Mouse (Mus musculus) lung, postnatal 10 days (tissue): ENCODE data around the gene Hdac10.

ENCODE experiments used
- DNase-seq: peaks from one replicate; pipeline ENCODE4 v3.0.0; 2021

The Hdac10 gene

DNA sequence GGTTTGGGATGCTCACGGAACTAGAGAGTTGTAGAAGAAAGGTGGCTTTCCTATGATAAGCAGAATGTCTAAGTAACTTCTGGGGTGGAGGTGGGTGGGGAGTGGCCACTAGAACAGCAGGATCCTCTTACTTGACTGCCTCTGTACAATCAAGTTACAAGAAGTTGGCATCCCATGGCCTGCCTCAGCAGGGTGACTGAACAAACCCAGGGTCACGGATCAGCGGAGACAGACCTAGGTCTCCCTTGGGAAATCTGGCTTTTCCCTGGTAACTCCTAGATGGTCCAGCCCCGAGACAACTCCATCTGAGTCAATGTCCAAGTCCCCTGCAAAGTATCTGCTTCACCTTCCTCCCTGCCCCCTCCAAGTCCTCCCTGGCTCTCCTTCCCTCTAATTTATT, 19.4 kb upstream of the Hdac10 start:
- DNase-seq, result no peak

- no peak for DNase-seq
Observed at GRCm38 (mm10) chr15:89147456-89147855, 19.0 kb upstream of the Hdac10 start.

DNA sequence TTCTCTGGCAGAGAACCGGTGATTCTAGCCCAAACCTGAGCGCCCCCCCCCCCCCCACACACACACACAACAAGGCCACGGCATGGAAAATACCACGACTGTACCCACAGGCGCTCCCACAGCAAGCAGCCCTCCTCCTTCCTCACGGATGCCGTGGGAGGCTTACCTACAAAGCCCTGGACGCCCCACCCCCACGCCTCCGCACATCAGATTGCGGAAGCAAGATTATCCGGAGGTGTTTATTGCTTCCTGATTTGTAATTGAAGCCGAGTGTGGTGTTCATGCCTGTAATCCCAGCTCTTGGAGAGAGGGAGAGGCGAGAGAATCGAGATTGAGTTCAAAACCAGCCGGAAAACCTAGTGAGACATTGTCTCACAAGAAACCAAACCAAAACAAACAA, 18.5 kb upstream of the Hdac10 start:
- DNase-seq, result no peak

DNA sequence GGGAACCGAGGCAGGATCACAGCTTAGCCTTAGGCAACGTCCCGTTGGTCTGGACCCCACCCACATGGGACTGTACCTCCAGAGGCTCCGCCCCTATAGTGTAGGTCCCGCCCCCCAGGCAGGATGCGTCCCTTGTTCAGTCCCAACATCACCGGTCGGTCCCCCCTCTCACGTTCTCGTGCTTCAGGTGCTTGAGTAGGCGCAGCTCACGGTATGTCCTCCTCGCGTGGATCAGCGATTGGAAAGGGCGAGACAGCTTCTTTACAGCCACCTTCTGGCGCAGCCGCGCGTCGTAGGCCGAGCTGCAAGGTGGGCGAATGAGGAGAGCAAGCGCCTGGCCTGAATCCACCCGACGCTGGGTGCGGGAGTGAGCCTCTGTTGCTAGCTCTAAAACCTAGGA, 18.0 kb upstream of the Hdac10 start:
- DNase-seq, result peak; percentile 74

DNA sequence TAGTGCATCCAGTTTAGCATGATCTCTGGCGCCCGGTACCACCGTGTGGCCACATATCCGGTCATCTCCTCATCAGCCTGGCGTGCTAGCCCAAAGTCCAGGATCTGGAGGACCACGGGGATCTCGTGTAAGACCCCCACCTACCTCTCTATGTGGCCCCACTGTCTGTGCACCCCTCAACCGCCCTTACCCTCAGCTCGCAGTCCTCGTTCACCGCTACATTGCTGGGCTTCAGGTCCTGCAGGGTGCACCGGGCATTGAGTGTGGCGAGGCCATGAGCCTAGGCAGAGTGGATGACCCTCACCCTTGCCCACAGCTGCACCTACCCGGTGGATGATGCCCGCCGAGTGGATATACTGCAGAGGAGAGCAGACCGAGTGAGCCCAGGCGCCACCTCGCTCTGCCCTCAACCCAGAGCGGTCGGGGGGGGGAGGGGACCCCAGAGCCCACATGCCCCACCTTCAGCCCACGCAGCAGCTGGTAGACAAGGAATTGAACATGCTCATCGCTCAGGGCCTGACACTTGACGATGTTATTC, 17.4 kb upstream of the Hdac10 start:
- DNase-seq, result no peak

GRCm38 (mm10) chr15:89144965-89145364, 16.5 kb upstream of the Hdac10 start:
- DNase-seq, result no peak

DNA sequence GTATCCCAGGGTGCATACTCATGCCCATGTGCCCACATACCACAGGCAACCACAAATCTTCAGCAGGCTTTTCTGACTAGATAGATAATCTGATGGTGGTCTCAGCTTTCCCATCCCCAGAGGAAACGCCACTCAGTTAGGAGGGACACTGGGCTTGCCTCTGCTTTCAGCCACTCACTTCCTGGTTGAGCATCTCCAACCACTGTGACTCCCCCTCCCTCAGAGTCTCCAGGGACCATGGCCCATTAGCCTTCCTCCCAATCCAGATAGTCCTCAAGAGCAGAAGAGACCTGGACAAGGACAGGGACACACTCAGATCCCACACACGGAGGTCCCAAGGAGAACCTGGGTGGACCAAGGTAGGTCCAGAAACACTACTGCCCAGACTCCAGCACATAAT, 14.6 kb upstream of the Hdac10 start:
- DNase-seq, result no peak

- no peak for DNase-seq
Observed at GRCm38 (mm10) chr15:89141905-89142304, 13.4 kb upstream of the Hdac10 start.

DNA sequence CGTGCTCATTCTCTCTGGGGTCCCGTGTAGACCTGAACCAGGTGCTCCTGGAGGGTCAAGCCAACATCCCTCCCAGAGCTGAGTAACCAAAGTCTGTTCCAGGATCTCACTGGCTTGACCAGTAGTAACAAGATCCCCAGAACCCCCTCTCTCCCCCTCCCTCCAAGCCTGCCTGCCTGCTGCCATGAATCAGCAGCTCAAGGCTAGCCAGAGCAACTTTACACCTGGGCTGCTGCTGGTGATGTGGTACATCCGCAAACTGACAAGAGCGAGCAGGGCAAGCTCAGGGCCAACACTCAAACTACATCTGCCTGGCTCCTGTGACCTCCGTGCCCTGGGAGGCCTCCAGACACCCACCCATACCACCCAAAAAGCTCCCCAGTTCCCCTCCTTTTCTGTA, 12.9 kb upstream of the Hdac10 start:
- DNase-seq, result no peak

DNA sequence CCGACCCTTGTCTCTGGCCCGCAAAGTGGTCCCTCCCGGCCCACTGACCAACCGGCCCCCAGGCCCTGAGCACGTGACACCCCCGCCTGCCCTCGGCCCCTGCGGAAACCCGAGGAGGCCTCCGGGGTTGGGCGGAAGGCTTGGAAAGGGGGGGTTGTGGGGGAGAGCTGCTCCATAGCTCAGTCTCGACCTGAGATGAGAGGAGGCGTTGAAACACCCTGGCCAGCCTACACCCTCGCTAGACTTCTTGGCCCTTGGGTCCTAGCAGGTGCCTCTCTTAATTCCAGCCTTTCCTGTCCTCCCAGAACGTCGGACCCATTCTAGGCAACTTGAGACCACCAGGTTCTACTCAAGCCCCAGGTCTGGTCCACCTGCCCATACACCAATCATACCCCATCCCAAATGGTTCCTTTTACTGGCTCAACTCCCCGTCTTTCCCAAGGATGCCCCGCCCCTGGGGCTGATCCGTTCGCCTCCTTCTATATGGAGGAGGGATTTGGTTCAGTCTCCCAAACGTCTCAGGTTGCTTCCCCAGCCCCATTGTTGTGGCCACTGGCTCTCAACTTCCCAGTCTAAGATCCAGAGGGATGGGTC, 12.3 kb upstream of the Hdac10 start, which contains the start of gene Mapk12:
Gene Mapk12, minus strand, starts transcription at position 45 of the 594 bp plus-strand sequence.
- peak; percentile 75 for DNase-seq

GRCm38 (mm10) chr15:89140048-89140658, 11.7 kb upstream of the Hdac10 start:
- peak; percentile 60 for DNase-seq

GRCm38 (mm10) chr15:89138531-89138930, 10.0 kb upstream of the Hdac10 start:
- DNase-seq, result no peak

GRCm38 (mm10) chr15:89138046-89138405, 9.5 kb upstream of the Hdac10 start:
- no peak for DNase-seq

GRCm38 (mm10) chr15:89137378-89138045, 9.0 kb upstream of the Hdac10 start:
- DNase-seq, result no peak

- no peak for DNase-seq
Observed at GRCm38 (mm10) chr15:89136461-89137155, 8.1 kb upstream of the Hdac10 start.

DNA sequence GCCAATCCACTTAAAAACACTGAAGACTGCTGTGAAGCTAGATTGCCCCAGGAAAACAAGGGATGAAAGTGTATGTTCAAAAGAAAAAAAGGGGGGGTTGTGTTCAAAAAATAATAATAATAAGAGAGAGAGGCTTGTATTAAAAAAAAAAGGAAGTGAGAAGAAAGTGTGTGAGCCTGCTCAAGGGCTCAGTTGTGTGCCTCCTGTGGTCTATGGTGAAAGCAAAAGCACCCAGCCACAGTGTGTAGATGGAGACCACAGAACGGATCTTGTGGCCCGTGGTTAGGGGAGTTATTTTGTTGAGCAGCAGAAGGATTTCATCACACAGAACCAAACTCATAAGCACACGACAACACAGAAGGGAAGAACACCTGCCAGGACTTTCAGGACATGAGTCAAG, 2.8 kb upstream of the Hdac10 start:
- no peak for DNase-seq

DNA sequence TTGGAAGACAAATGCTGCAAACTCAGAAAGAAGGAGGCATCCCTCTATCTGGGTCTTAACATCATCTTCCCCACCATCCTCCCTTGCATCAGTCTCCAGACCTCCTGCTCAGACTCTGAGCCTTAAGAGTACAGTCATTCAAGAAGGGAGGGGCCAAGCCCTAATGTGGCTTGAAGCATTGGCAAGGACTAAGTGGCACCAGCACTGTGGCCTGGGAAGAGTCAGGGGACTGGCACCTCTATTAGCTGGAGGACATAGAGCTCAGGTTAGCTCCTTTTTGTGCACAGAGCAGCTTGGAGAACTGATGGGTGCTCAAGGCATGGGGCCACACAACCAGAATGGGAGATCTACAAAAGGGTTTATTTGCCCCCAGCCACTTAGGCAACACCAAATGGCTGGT, 1.7 kb upstream of the Hdac10 start:
- DNase-seq, result no peak

- DNase-seq, result no peak
Observed at GRCm38 (mm10) chr15:89127364-89127940, 1.0 kb downstream of the Hdac10 start.

GRCm38 (mm10) chr15:89126622-89127021, 1.9 kb downstream of the Hdac10 start:
- no peak for DNase-seq

GRCm38 (mm10) chr15:89125351-89125750, 3.1 kb downstream of the Hdac10 start:
- DNase-seq, result no peak

GRCm38 (mm10) chr15:89124312-89124711, 4.2 kb downstream of the Hdac10 start:
- no peak for DNase-seq

GRCm38 (mm10) chr15:89123595-89123994, 4.9 kb downstream of the Hdac10 start:
- peak; percentile 51 for DNase-seq
